Mouse (Mus musculus) frontal cortex, postnatal 36 days (tissue): ENCODE data around the gene Hmga1.

Experiments
- DNase-seq, 2 experiments: peaks; one replicate each; pipeline ENCODE4 v3.0.0; 2022; ENCODE audit warnings: low spot score in 2 of 2

The Hmga1 gene

GRCm38 (mm10) chr17:27560926-27561480 lies 4.7 kb downstream of the Hmga1 start:
- no peak for DNase-seq

- DNase-seq: peak; percentile 70 to 76
Observed at GRCm38 (mm10) chr17:27561809-27562526, 5.7 kb downstream of the Hmga1 start.

- DNase-seq: no peak
Observed at GRCm38 (mm10) chr17:27563771-27564244, 7.5 kb downstream of the Hmga1 start.

DNA sequence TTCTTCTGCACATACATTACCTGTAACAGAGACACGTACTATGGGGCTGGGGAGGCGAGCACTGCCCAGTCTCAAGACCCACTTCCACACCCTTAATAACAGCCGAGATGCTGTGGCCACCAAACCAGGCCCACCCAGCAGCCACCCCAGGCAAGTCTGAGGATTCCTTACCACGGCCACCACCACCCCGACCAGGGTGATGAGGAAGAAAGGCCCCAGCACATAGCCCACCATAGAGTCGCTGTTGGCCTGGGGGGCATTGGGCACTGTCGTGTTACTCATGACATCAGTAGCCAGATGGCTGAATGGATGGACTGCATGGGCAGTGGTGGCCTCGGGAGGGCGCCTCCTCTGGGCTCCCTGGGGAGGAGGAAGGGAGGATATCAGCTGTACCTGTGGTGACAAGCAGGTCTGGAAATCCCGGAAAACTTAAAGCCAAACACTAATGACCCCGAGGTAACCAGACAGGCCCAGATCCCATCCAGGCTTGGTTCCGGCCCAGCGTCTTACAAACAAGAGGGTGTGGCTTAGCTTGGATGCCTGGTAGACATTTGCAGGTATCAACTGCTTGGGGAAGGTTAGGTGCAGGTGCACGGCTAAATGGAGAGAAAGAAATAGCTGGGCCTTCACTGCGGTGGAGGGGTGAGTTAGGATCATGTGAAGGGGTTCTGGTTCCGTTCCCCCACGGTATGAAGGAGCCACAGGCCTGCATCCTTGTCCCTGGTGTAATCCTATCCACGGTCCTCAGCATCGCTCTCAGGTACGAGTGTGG lies 8.3 kb downstream of the Hmga1 start:
- DNase-seq: no peak

- peak; percentile 97 for DNase-seq
Observed at GRCm38 (mm10) chr17:27565163-27565941, 9.1 kb downstream of the Hmga1 start, which contains the start of gene AI413582. Gene AI413582, minus strand, starts transcription at chr17:27565756.

- no peak for DNase-seq
Observed at GRCm38 (mm10) chr17:27565942-27566267, 9.6 kb downstream of the Hmga1 start.

- no peak for DNase-seq
Observed at GRCm38 (mm10) chr17:27568228-27568627, 11.9 kb downstream of the Hmga1 start.

DNA sequence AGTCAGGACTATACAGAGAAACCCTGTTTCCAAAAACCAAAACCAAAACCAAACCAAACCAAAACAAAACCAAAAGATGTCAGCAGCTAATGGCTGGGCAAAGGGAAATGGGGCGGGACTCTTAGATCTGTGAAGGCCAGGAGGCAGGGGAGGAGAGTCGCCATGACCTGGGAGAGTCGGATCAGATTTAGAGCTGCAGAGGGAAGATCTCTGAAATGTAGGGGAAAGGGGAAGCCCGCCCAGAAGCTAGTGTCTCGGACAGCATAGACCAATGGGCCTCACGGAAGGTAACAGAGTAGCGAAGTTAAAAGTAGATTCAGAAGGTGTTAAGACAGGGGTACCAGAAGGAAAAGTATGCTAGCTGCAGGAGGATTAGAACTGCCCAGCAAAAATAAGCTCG lies 15.0 kb downstream of the Hmga1 start:
- DNase-seq: no peak

DNA sequence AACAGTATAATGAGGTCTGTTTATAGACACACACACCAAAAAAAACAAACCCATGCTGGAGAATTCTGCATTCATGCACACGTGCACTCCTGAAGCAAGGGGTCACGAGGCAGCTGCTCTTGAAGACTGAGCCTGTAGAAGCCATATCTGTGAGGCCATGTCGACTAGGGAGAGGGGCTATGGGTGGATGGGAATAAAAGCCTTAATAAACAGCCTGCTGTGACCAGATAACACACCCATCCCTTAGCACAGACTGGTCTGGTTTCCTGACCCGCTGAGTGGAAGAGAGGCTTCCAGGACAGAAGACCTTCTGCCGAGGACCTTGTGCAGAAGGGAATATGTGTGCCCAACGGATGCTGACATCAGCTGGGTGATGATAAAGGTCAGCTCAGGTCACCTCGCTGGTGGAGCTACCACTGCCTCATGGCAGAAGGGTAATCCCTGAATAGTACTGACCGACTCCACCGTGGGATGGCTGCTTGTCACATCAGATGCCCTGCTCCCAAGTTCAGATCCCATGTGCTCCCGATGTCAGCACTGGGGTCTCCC lies 17.5 kb downstream of the Hmga1 start:
- no peak for DNase-seq

- DNase-seq: peak; percentile 69 to 73
Observed at GRCm38 (mm10) chr17:27574470-27575115, 18.3 kb downstream of the Hmga1 start.

GRCm38 (mm10) chr17:27575116-27575776 lies 18.9 kb downstream of the Hmga1 start:
- DNase-seq: no peak

GRCm38 (mm10) chr17:27576056-27576455 lies 19.8 kb downstream of the Hmga1 start:
- DNase-seq: no peak

- no peak for DNase-seq
Observed at GRCm38 (mm10) chr17:27577468-27577867, 21.2 kb downstream of the Hmga1 start.

DNA sequence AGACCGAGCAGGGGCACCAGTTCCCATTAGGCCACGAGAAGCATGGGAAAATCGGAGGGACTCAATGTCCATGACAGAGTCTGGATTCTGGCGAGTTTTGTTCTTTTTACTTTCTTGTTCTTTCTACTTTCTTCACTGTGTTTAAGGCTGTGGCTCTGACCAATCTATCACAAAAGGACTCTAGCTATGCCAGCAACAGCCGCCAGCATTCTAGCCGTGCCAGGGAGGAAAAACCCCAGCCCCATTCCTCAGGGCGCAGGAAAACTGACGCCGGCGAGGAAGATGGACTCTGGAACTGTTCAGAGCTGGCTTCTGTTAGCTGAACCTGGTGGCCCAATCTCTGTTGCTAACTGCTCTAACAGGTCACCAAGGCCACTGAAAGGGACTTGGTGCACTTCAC lies 22.2 kb downstream of the Hmga1 start:
- peak in 1 of 2 experiments; percentile 48 for DNase-seq

- DNase-seq: no peak
Observed at GRCm38 (mm10) chr17:27579816-27580215, 23.5 kb downstream of the Hmga1 start.

GRCm38 (mm10) chr17:27580392-27581068 lies 24.2 kb downstream of the Hmga1 start:
- DNase-seq: peak in 1 of 2 experiments; percentile 51

DNA sequence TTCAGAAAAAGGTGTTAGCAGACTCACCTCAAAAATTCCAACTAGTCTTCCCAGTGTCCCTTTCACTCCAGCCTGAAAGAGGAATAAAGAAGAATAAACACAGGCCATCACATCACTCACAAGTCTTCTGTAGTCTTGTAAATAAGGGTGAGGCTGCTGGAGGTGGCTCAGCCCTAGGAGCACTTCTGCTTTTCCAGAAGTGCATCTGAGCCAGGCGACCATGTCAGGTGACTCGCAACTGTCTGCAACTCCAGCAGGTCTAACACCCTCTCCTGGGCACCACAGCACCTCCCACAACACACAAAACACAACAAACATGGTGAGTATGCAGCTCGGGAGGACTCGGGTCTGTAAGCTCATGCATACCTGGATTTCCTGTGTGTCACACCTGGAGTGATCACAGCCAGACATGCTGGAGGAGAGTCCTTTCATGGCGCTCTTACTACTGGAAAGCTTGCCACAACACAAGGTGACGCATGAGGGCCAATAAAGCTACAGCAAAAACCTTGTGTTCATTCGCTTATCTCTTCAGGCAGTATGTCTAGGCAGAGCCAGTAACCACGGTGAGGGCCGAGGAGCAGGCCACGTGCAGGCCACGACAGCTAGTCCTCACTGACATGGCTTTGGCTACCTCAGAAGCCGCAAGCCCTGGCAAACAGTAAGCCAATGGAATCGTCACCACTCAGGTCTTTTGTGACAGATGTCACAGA lies 27.0 kb downstream of the Hmga1 start:
- DNase-seq: no peak

DNA sequence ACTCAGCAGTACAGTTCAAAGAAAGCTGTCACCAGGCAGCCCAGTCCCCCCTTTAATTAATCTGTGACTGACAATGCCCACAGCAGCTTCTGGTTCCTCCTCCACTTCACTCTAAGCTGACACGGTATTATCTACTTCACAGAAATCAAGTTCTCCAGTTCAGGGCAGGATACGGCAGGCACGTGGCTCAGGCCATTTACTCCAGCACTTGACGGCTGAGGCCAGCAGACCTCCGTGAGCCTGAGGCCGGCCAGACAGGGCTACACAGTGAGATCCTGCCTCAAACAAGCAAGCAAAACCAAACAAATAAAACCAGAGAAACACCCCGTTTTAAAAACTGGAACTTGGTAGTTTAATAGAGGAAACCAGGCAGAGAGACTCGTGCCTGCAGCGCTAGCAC lies 30.4 kb downstream of the Hmga1 start:
- DNase-seq: no peak

GRCm38 (mm10) chr17:27587252-27587651 lies 31.0 kb downstream of the Hmga1 start:
- peak in 1 of 2 experiments; percentile 69 for DNase-seq
